ENCODE assay signal across 8 mouse cellular contexts in the genomic region with DNA sequence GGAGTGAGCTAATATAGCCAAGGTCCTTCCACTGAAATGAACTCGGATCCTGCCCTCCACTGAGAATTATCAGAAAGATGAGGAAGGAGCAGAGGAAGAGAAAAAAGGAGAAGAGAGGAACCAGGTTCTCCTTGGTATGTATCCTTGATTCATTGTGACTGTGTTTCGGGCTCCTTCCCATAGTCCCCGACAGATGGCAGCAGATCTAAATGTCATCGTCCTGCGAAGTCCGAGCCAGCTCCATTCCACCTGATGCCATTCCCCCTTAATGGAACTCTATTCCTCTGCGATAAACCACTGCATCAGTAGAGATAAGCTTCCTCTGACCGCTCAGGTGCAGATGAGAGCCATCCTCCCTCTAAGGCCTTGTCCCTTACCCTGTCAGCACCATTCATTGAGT.
DNase-seq lines count a peak whose midpoint lies in the region; ATAC-seq and TF ChIP-seq lines count a peak whose summit lies in the region.
"Had no signal": no experiment of that assay in that cellular context is flagged by ENCODE, and none has a peak within 500 bp of the region (broad histone marks: within the 10 kb centered on the region; RNA-seq: fewer than 3 reads in every experiment).

No protein-coding gene starts in this region.

- peaks cover 10% of the 10 kb centered on the region; the same call in 1 of the 2 replicates for H3K27me3 ChIP-seq in liver, embryonic 12.5 days (replicated peaks)
- H3K27me3 ChIP-seq in Patski = peaks cover 61% of the 10 kb centered on the region
- peaks cover 4% of the 10 kb centered on the region for H3K27me3 ChIP-seq in small intestine, adult 2 months (ENCODE audit: control insufficient read depth, insufficient read depth, low read length)
- H3K27me3 ChIP-seq: liver, embryonic 15.5 days had no signal

- intact Hi-C loops in left cerebral cortex, postnatal 4 days (cut with DNase I) = loop anchor here (5.0 kb wide), 1 partner anchor 154 kb away; a partner anchor contains a TSS

- no peaks in the 10 kb centered on the region for H3K9me3 ChIP-seq in liver, embryonic 12.5 days (replicated peaks)
- H3K9me3 ChIP-seq: liver, embryonic 15.5 days had no signal

- no peaks in the 10 kb centered on the region for H3K36me3 ChIP-seq in liver, embryonic 12.5 days
- no peaks in the 10 kb centered on the region for H3K36me3 ChIP-seq in small intestine, adult 2 months (ENCODE audit: control insufficient read depth, insufficient read depth, low read length)
- H3K36me3 ChIP-seq: liver, embryonic 15.5 days had no signal

- in situ Hi-C loops in Patski (cut with MboI; ENCODE audit: low pct_unique_long_range_greater_than_20kb) = loop anchor here (5.0 kb wide), 1 partner anchor 154 kb away; a partner anchor contains a TSS

- 15% methylated on average over 8 of the region's 8 CpGs for whole genome bisulfite sequencing in liver, embryonic 12.5 days (ENCODE audit: insufficient replicate concordance)
- WGBS in small intestine, adult 2 months = 13% methylated on average over 8 of the region's 8 CpGs

- POLR2A ChIA-PET in Patski (lab: Charles Lee) = interaction anchor here (1.1 kb wide), 1 partner anchor 156 kb away, joined by 4 read pairs; no protein-coding TSS in a partner anchor

- H3K27ac ChIP-seq in liver, embryonic 12.5 days = no peak overlapping the region
- no peak overlapping the region for H3K27ac ChIP-seq in small intestine, adult 2 months (ENCODE audit: insufficient read depth, low read depth, low read length)
- H3K27ac ChIP-seq: liver, embryonic 15.5 days had no signal

- TF ChIP-seq CTCF in Patski (IDR thresholded peaks at IDR 0.05) = peak; percentile 62
- peak; percentile 64; the same call in 1 of the 2 replicates for TF ChIP-seq CTCF in small intestine, adult 2 months (IDR thresholded peaks at IDR 0.05; ENCODE audit: extremely low read depth, insufficient read length, insufficient replicate concordance, low read depth, low read length)

- H3K4me1 ChIP-seq in liver, embryonic 12.5 days = no peaks in the 10 kb centered on the region
- H3K4me1 ChIP-seq in small intestine, adult 2 months (ENCODE audit: control insufficient read depth, insufficient read depth, insufficient read length, low read length) = no peaks in the 10 kb centered on the region
- H3K4me1 ChIP-seq: liver, embryonic 15.5 days had no signal

- no peak for ATAC-seq in liver, embryonic 12.5 days
- ATAC-seq in Patski = no peak

- H3K9ac ChIP-seq in liver, embryonic 12.5 days = no peak overlapping the region
- H3K9ac ChIP-seq: liver, embryonic 15.5 days had no signal

- peak; percentile 33 for DNase-seq in liver
- DNase-seq in Patski (ENCODE audit: low read depth, low spot score) = peak; percentile 0
- peak; percentile 77 for DNase-seq in brain, adult 2 months (ENCODE audit: low read depth, low spot score)
- DNase-seq in gastrocnemius, postnatal 10 days = peak; percentile 54
- peak; percentile 67 for DNase-seq in left cerebral cortex, postnatal 4 days

- no peak for TF ChIP-seq POLR2A in small intestine, adult 2 months (IDR thresholded peaks at IDR 0.05; ENCODE audit: low read depth, low read length)

- H3K4me2 ChIP-seq in liver, embryonic 12.5 days = no peak overlapping the region
- H3K4me2 ChIP-seq: liver, embryonic 15.5 days had no signal

- CTCF ChIA-PET in Patski (lab: Charles Lee) = interaction anchor here (1.0 to 3.1 kb wide), 3 partner anchors 9 to 155 kb away, joined by 3 to 16 read pairs (median 3); a partner anchor contains a TSS

- H3K4me3 ChIP-seq in liver, embryonic 12.5 days = no peak overlapping the region
- no peak overlapping the region for H3K4me3 ChIP-seq in small intestine, adult 2 months (ENCODE audit: low read depth, low read length)
- H3K4me3 ChIP-seq: liver, embryonic 15.5 days had no signal

Comparison
In these comparisons a context has a peak if more than half of its experiments do, and no peak if none do; other contexts are left out.
1. DNase-seq: peak in every context shown above with its lines; median percentile 77 in brain, adult 2 months; 67 in left cerebral cortex, postnatal 4 days; 54 in gastrocnemius, postnatal 10 days; 33 in liver; 0 in Patski.